Mouse (Mus musculus) granulocyte monocyte progenitor cell, adult 5-6 weeks (primary cell): ENCODE data around the gene Mrps7. TPM values are rescaled to one million over a fixed set of nuclear protein-coding genes. Genes with fewer than 3 reads are reported as not detected.

Experiments used
- ATAC-seq: replicated peaks from 2 replicates; pipeline ENCODE4 v1.8.0; 2016; ENCODE audit warnings: mild to moderate bottlenecking, moderate TSS enrichment, inconsistent platforms; ENCODE audit not compliant: poor library complexity, severe bottlenecking
- total RNA-seq, 2 experiments: library from RNA; stranded (forward) in 1 of 2; stranded (reverse) in 1 of 2; fragments of 200-712, 200-1000 nt in 1 of 2; fragments of >200 nt in 1 of 2; fragmentation: Nextera tagmentation in 1 of 2; gene quantifications; 2 replicates each; pipeline ENCODE4 v1.2.3; 2014 to 2017

Gene Mrps7
- total RNA-seq, 2 experiments from 2014 or later, result 46.9 to 49.9 TPM

GRCm38 (mm10) chr11:115626824-115627616 is 23.3 kb downstream of the Mrps7 start:
- no peak for ATAC-seq

GRCm38 (mm10) chr11:115627705-115628464 is 24.2 kb downstream of the Mrps7 start, which contains the start of gene Slc25a19:
Slc25a19 (minus strand) TSS chr11:115628295.
- peak; percentile 91 for ATAC-seq

GRCm38 (mm10) chr11:115628465-115629101 is 24.9 kb downstream of the Mrps7 start:
- ATAC-seq, result no peak

- ATAC-seq, result no peak
These were observed 26.2 kb downstream of the Mrps7 start for GRCm38 (mm10) chr11:115629734-115630531.

- ATAC-seq, result peak; percentile 72
These were observed 27.1 kb downstream of the Mrps7 start for GRCm38 (mm10) chr11:115630532-115631504.

- ATAC-seq, result no peak
These were observed 27.8 kb downstream of the Mrps7 start for GRCm38 (mm10) chr11:115631505-115631890.

GRCm38 (mm10) chr11:115632247-115632646 is 28.5 kb downstream of the Mrps7 start:
- no peak for ATAC-seq

- ATAC-seq, result no peak
These were observed 29.1 kb downstream of the Mrps7 start for GRCm38 (mm10) chr11:115632862-115633261.

GRCm38 (mm10) chr11:115634109-115634508 is 30.4 kb downstream of the Mrps7 start:
- peak; percentile 20; the same call in 1 of the 2 replicates for ATAC-seq

GRCm38 (mm10) chr11:115635041-115635440 is 31.3 kb downstream of the Mrps7 start:
- ATAC-seq, result no peak

GRCm38 (mm10) chr11:115635484-115635883 is 31.8 kb downstream of the Mrps7 start:
- no peak for ATAC-seq

GRCm38 (mm10) chr11:115636960-115637359 is 33.2 kb downstream of the Mrps7 start:
- ATAC-seq, result no peak

- ATAC-seq, result peak; percentile 65
These were observed 35.0 kb downstream of the Mrps7 start for GRCm38 (mm10) chr11:115638498-115639409.

GRCm38 (mm10) chr11:115639540-115639939 is 35.8 kb downstream of the Mrps7 start:
- ATAC-seq, result no peak

- ATAC-seq, result no peak
These were observed 36.6 kb downstream of the Mrps7 start for GRCm38 (mm10) chr11:115640311-115640828.

GRCm38 (mm10) chr11:115640978-115641663 is 37.4 kb downstream of the Mrps7 start:
- peak; percentile 68 for ATAC-seq

GRCm38 (mm10) chr11:115641664-115642036 is 37.9 kb downstream of the Mrps7 start:
- ATAC-seq, result no peak
